Mouse (Mus musculus) gastrocnemius, adult 2 months (tissue): ENCODE data around the gene Dnm3. TPM values are rescaled to one million over a fixed set of nuclear protein-coding genes. Genes with fewer than 3 reads are reported as not detected.

Experiments used
- DNase-seq: peaks from one replicate; pipeline ENCODE4 v3.0.0; 2022
- H3K27ac ChIP-seq: fragments of 200-600 bp; 2 replicates; pipeline ENCODE4 v1.8.1; 2022; ENCODE audit warnings: mild to moderate bottlenecking
- H3K4me3 ChIP-seq: fragments of 200-600 bp; 2 replicates; pipeline ENCODE4 v1.8.1; 2022; ENCODE audit warnings: mild to moderate bottlenecking, moderate library complexity
- CTCF ChIP-seq: fragments of 200-600 bp; IDR thresholded peaks from 2 replicates; pipeline ENCODE4 v1.8.1; 2022; ENCODE audit warnings: antibody characterized with exemption, mild to moderate bottlenecking, moderate library complexity
- intact Hi-C: fragments of 180-260 bp; cut with DNase I; formaldehyde crosslinking; loops from one replicate; pipeline ENCODE4 v1.15.1; 2025
- total RNA-seq, 2 experiments: library from RNA; stranded (reverse); gene quantifications; 2 replicates each; pipeline ENCODE4 v1.2.3; 2021

Dnm3 gene
- total RNA-seq, 2 experiments from 2014 or later = 6.5 to 8.7 TPM

DNA sequence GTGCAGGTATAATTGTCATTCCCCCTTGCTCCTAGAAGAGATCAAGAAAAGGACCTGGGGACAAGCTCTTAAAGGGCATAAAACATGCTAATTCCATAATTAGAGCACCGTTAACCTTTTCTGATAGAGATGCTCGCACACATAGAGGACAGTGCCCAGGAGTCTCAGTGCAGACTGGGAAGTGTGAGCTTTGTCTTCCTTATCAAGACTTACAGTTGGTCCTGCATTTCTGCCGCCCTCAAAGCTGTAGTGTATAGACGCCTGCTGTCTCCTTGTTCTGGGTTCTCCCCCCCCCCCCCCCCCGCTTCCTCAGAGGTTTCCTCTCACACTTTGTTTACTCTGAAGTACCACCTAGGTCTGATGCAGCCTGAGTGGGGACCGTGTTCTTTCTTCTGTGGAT is 332.1 kb downstream of the Dnm3 start:
- intact Hi-C loops = no loop called here
- Histone ChIP-seq H3K27ac (no peak overlapping the region), H3K4me3 (no peak overlapping the region)
- TF ChIP-seq CTCF = no peak
- DNase-seq = no peak

DNA sequence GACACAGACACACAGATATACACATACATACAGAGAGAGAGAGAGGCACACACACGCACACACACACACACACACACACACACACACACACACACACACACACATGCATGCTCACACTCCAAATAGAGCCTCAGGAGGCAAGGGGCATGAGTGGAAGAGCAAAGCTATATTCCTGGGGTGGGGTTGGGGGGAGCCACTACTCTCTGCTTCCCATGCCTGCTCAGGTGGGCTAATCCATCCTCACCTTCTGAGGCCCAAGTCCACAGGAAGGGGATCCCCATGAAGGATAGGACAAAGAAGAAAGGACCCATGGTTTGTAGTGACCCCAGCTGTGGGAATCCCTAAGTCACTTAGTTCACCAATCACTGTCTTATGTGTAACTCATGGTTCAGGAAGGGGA is 332.8 kb downstream of the Dnm3 start:
- DNase-seq = no peak
- no peak overlapping the region for H3K27ac ChIP-seq
- H3K4me3 ChIP-seq = no peak overlapping the region
- intact Hi-C loops = no loop called here
- TF ChIP-seq CTCF = no peak

DNA sequence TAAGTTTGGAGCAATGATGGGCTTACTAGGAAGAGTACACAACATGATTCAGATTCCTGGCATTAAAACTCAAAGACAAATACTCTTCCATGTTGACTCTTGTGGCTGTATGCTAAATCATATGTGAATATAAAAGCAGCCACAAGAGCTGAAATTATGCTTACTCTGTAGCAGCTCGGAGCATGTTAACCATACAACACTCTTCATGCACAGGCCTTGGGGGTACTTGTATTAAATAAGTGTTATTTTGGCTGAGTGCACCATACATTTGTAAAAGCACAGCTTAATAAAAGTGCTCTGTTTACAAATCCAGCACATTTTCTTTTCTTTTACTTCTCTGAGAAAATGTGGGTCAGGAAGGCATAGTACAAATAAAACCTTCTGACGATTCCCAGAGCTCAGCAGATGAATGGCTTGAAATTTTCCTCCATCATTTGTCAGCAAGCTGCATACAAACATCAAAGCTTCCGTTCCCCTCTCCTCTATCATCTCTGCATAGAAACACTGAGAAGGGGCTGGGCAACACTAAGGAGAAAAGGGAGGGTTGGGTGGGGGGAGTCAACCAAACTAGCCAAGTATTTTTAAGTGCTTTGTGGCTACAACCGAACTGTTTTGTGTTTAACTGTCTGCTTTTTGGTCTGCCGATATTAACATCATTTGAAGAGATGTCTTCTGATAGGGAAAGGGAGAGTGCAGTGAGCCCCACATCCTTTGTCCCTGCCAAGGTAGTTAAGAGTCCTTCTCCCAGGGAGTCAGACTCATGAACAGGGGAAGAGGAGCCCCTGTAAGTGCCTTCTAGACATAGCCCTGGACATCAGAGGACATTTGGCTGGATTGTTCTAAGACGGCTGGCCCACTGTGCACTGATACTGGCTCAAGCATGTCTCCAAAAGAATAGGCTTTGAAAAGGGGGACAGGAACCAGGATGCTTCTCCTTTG is 333.6 kb downstream of the Dnm3 start:
- DNase-seq = no peak
- Histone ChIP-seq H3K4me3 (no peak overlapping the region), H3K27ac (no peak overlapping the region)
- no peak for TF ChIP-seq CTCF
- intact Hi-C loops = no loop called here

DNA sequence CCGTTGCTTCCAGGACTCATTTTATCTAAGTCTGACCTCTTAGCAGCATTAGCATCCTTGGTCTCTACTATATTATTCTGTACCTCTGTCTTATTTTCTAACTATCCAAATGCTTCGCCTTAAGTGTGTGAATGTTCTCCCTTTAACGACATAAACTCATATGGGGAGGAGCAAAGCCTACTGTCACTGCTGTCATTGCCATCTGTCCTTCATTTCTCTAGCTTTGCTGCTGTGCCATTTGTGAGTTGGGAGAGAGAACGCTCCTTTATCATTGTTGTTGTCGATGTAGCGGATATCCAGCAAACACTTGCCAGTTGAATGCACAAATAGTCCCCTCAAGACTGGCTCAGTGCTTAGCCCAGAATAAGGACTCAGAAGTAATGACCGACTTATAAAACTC is 335.5 kb downstream of the Dnm3 start:
- Histone ChIP-seq H3K27ac (no peak overlapping the region), H3K4me3 (no peak overlapping the region)
- no peak for DNase-seq
- TF ChIP-seq CTCF = no peak
- intact Hi-C loops = no loop called here

DNA sequence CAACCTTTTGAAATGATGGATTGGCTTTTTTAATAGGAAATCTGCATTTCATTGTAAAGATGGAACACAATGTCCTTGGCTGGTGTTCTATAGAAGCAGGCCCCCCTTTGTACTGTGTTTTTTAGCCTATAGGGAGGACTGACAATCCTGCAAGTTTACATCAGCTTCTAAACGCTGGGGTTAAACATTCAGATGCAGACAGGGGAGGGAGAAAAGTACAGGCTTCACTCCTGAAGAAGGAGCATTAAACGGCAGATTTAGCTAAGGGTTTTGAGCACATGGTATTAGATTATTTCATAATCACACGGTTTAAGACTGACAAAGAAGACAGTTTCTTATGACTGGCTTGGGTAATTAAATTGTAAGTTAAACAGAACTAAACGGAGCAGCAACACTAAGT is 341.5 kb downstream of the Dnm3 start:
- TF ChIP-seq CTCF = no peak
- Histone ChIP-seq H3K4me3 (no peak overlapping the region), H3K27ac (no peak overlapping the region)
- no peak for DNase-seq
- intact Hi-C loops = no loop called here

DNA sequence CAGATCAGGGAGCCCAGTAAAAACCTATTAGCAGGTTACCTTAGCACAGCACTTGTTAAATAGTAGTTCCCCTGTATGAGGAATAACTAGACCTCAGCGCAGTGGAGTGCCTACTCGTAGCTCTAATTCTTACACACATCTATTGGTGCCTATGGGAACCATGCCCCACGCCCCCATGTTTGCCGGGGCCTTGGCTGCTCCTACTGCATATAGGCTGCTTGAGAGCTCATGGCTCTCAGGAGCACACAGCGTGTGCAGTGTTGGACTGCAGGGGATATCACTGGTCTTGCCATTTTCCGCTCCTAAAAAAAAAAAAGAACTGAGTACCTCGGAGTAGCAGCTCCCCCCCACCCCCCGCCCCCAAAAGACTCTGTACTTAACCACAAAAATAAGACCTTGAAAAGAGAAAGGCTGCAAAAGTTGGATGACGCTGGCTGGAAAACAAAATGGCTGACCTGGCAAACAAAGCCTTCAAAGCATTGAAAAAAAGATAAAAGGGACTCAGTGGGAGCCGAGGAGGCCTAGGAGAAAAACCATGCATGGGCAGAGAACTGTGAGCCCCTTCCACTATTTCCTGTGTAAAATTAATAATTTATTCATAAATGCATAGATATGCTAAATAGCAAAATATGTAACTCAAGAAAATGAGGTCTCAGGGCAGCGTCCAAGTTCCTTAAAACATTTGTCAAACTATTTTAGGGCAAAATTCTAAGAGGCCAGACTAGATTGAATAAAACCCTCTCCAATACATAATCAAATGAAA is 342.2 kb downstream of the Dnm3 start:
- no peak for TF ChIP-seq CTCF
- H3K4me3 ChIP-seq = no peak overlapping the region
- intact Hi-C loops = no loop called here
- 0 out of 2 replicates have a peak overlapping the region, but pooled peaks have one; percentile 16 for H3K27ac ChIP-seq
- DNase-seq = no peak

DNA sequence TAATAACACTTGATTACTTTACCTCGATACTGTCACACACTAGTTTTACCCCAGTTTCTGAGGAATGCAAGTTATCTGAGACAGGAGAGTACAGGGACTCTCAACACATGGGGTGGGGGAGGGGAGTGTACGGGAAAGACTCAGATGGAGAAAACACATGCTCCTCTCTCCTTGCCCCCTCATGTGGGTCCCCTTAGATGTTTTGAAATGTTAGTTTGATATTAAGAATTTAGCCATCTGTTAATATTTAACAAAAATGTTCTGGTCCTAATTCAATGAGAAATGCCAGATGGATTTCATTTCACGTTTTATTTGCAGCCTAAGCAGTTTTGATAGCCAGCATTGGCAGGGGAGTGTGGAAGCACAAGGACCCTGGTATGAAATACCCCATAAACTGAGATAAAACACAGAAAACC is 343.2 kb downstream of the Dnm3 start:
- no peak for TF ChIP-seq CTCF
- DNase-seq = peak; percentile 21
- Histone ChIP-seq H3K4me3 (no peak overlapping the region), H3K27ac (peak overlapping the region; percentile 62)
- intact Hi-C loops = no loop called here

DNA sequence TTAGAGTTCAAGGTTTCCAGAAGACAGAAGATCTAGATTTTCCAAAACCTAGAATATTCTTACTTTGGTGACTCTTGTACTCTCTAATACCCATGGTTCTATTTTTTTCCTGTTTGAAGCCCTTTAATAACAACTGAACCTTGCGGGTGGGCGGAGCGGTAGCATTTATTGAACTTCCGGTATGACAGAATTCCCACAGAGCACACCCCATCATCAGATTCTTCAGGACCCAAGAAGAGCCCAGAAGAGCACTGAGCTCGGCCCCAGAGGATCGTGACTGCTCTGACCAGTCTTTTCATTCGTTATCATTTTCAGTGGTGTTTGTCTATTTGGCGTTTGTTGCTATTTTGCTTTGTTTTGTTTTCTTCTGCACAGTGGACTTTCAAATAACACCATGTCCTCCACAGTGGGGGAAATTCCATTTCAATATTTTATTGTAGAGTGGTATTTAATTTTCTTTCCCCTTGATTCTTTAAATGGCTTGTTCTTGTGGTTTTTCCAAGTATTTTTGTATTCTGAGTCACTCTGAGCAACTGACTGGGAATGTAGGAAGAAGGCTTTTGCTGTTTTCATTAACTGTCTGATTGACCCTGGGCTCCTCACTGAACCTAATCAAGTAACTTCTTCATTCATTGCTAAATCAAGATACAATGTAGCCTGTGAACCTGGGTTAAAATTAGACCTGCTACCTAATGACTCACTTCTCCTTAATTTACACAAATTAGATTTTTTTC is 344.8 kb downstream of the Dnm3 start:
- intact Hi-C loops = no loop called here
- no peak for TF ChIP-seq CTCF
- peak; percentile 24 for DNase-seq
- H3K4me3 ChIP-seq = peak overlapping the region; percentile 24; the same call in 1 of the 2 replicates
- peak overlapping the region; percentile 62 for H3K27ac ChIP-seq

DNA sequence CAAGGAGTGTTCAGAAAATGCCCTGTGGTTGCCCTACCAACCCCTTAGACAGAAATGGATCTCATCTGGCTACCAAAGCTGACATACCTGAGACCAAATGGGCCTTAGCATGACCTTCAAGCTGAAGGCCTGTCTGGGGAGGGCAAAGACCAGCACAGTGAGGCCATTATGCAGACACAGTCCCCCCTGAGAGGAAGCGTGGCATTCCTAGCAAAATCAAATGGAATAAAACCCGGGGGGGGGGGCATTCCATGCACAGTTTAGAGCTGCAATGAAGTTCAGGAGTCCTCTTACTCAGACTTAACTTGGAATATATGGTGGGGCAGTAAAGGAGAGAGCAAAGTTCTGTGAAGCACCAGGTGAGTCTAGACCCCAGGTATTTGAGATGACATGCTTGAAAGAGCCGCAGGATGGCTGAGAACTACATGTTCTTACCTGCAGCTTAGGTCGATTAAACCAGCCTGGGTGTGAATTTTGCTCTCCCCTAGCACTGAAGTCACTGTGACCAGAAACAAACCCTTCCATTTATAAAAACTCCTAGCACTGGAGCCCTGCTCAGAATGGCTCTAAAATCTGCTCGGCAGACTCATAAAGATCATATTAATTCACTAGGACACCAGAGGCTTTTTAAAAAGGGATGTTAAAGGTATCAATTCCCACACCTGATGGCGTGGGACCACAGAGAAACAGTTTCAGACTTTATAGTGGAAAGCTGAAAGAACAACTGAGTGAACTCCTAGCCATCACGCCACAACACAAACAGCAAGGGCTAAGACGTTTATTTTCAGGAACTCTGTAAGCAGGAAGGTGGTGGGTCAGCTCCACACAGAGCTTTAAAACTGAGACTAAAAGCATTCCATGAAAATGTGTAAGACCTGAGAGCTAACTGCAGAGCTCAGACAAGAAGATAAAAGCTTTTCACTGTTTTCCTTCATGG is 350.7 kb downstream of the Dnm3 start:
- no peak overlapping the region for H3K27ac ChIP-seq
- TF ChIP-seq CTCF = no peak
- no peak overlapping the region for H3K4me3 ChIP-seq
- intact Hi-C loops = no loop called here
- no peak for DNase-seq

DNA sequence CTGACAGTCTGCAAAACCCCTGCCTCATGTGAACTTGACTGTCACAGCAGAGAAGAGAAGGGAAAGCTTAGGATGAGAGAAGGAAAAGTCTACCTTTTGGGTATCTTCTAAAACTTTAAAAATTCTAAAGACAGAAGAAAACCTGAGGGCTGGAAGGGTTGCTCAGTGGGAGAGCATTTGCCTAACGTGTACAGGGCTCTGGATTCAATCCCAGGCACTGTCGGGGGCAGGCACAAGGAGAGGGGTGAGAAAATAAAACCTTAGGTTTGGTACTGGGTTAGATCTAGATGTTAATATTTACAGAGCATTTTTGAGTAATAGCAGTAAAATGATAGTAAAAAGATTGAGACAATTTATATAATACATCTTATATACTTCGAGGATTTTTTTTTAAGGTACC is 353.4 kb downstream of the Dnm3 start:
- no peak for TF ChIP-seq CTCF

DNA sequence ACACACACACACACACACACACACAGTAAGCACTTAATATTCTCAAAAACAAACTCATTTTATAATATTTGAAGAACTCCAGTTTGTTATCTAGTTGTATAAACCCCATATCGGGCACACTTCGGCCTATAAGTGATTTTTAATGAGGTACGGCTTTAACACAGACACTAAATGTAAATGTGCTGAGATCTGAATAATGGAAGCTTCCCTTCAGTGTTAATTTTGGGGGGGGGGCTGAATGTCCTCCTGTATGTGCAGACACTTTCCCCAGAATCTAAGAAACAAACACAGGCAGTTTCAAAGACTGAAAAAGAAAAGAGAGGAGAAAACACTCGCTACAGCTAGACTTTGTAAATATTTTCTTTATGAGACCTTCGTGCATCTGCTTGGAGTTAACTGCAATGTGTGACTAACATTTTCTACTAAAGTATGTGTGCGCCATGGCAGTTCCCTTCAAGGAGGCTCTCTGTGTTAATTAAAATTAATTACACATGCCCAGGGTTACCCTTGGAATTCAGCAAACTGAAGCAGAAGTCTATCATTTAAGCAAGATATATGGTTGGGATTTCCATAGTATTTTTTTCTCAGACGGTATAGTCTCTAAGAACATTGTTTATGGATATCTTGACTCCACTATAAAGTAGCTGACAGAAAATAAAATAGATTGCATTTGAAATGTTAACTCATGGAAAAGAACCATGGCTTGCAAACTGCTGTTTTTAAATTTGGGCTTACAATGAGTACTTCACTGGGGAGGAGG is 356.2 kb downstream of the Dnm3 start:
- no peak for TF ChIP-seq CTCF
- H3K27ac ChIP-seq = no peak overlapping the region
- no peak overlapping the region for H3K4me3 ChIP-seq

More for the DNA sequence above, 353.4 kb downstream of the Dnm3 start:
- Histone ChIP-seq H3K27ac (no peak overlapping the region), H3K4me3 (no peak overlapping the region)
- intact Hi-C loops = no loop called here
- DNase-seq = no peak

More for the DNA sequence above, 356.2 kb downstream of the Dnm3 start:
- no peak for DNase-seq
- intact Hi-C loops = no loop called here
